Mouse (Mus musculus) mouse embryonic stem cell (cell line): ENCODE measurements around the gene Dhx32.

ENCODE experiments used
- in situ Hi-C, 2 experiments: fragments of 300-500 bp; cut with MboI; formaldehyde crosslinking; loops; 1 replicate in 1 of 2; 3 replicates in 1 of 2; pipeline ENCODE4 v1.14.3; 2019 to 2020; ENCODE audit warnings: low sequenced_read_pairs in 2 of 2, low pct_unique_long_range_greater_than_20kb in 1 of 2, mixed read lengths in 1 of 2; ENCODE audit not compliant: unreplicated experiment in 1 of 2

The Dhx32 gene

GRCm38 (mm10) chr7:133742530-133743325 lies 39.8 kb downstream of the Dhx32 start:
- in situ Hi-C loops = no loop called here

GRCm38 (mm10) chr7:133740558-133740957 lies 42.0 kb downstream of the Dhx32 start:
- in situ Hi-C loops = no loop called here

GRCm38 (mm10) chr7:133731971-133732645 lies 50.4 kb downstream of the Dhx32 start:
- in situ Hi-C loops = no loop called here

- in situ Hi-C loops = no loop called here
Measured at GRCm38 (mm10) chr7:133730324-133731191, 52.0 kb downstream of the Dhx32 start.

GRCm38 (mm10) chr7:133729351-133729750 lies 53.2 kb downstream of the Dhx32 start:
- in situ Hi-C loops = no loop called here

- in situ Hi-C loops = no loop called here
Measured at GRCm38 (mm10) chr7:133727027-133727426, 55.5 kb downstream of the Dhx32 start.

GRCm38 (mm10) chr7:133725571-133725970 lies 57.0 kb downstream of the Dhx32 start:
- in situ Hi-C loops = no loop called here

GRCm38 (mm10) chr7:133724844-133725243 lies 57.7 kb downstream of the Dhx32 start:
- in situ Hi-C loops = no loop called here

- in situ Hi-C loops = no loop called here
Measured at GRCm38 (mm10) chr7:133720616-133721015, 61.9 kb downstream of the Dhx32 start.

- in situ Hi-C loops = no loop called here
Measured at GRCm38 (mm10) chr7:133718580-133718979, 63.9 kb downstream of the Dhx32 start.

GRCm38 (mm10) chr7:133715387-133715786 lies 67.1 kb downstream of the Dhx32 start:
- in situ Hi-C loops = no loop called here

- in situ Hi-C loops = no loop called here
Measured at GRCm38 (mm10) chr7:133707301-133707700, 75.2 kb downstream of the Dhx32 start.

GRCm38 (mm10) chr7:133703906-133704305 lies 78.6 kb downstream of the Dhx32 start:
- in situ Hi-C loops = no loop called here

GRCm38 (mm10) chr7:133702333-133702732 lies 80.2 kb downstream of the Dhx32 start:
- in situ Hi-C loops = no loop called here

GRCm38 (mm10) chr7:133701366-133701765 lies 81.2 kb downstream of the Dhx32 start:
- in situ Hi-C loops = no loop called here

GRCm38 (mm10) chr7:133699885-133700284 lies 82.6 kb downstream of the Dhx32 start:
- in situ Hi-C loops = no loop called here

GRCm38 (mm10) chr7:133698021-133698709 lies 84.4 kb downstream of the Dhx32 start:
- in situ Hi-C loops = no loop called here

GRCm38 (mm10) chr7:133685644-133686043 lies 96.9 kb downstream of the Dhx32 start:
- in situ Hi-C loops = loop anchor here in 1 of 2 experiments (10.0 kb wide), 1 partner anchor 99 kb away; the partner anchor contains the start of gene Dhx32
